Mouse (Mus musculus) ES-CJ7 (cell line): Measurements from ENCODE around the gene Gm21117.
"Not testable (repeated sequence)": the region's sequence is repeated elsewhere in the genome, so short reads cannot be mapped to it uniquely, and the experiment has no call there.

Experiments
- DNase-seq: peaks from one replicate; pipeline ENCODE4 v3.0.0; 2011; ENCODE audit warnings: low read depth, low spot score

Gene Gm21117

DNA sequence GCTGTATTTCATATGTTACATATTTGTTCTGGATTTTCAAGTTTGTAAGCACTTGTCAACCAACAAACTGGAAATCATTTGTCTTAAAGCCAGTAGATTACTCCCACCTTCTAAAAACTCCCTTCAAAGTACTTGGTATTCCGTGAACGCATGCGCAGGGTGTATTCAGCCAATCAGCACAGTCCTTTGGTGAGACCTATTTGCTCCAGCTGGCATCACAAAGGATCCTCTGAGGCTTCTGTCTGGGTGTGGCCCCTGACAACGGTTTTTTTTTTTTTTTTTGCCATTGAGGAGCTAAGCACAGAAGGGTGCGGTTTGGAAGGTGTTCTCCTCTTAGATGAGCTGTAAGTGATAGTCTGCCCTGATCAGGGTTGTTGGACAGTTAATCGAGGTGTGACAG lies at the start of gene Gm21117:
TSS of gene Gm21117 (plus strand) at position 301 of the 400 bp plus-strand sequence.
- not testable (repeated sequence) for DNase-seq
